Mouse (Mus musculus) olfactory bulb, adult 2 months (tissue): ENCODE measurements around the gene 4933434E20Rik. TPM values are rescaled to one million over a fixed set of nuclear protein-coding genes. Genes with fewer than 3 reads are reported as not detected.

Source experiments
- H3K27ac ChIP-seq: fragments of 200-500 bp; 2 replicates; pipeline ENCODE4 v1.5.1; 2012; ENCODE audit warnings: low read depth, low read length; ENCODE audit not compliant: insufficient read depth
- H3K4me1 ChIP-seq: fragments of 200-500 bp; 2 replicates; pipeline ENCODE4 v1.6.1; 2012; ENCODE audit warnings: low read length; ENCODE audit not compliant: control insufficient read depth, insufficient read depth
- H3K4me3 ChIP-seq: fragments of 200-500 bp; 2 replicates; pipeline ENCODE4 v1.5.1; 2012; ENCODE audit warnings: mild to moderate bottlenecking, low read depth, low read length, moderate library complexity; ENCODE audit not compliant: insufficient read depth
- CTCF ChIP-seq: fragments of 200-500 bp; IDR thresholded peaks from 2 replicates; pipeline ENCODE4 v1.5.1; 2012; ENCODE audit warnings: low read depth, mild to moderate bottlenecking, low read length, moderate library complexity; ENCODE audit not compliant: insufficient read depth
- POLR2A ChIP-seq: fragments of 200-500 bp; IDR thresholded peaks from 2 replicates; pipeline ENCODE4 v1.6.1; 2012; ENCODE audit warnings: mild to moderate bottlenecking, low read depth, low read length, moderate library complexity; ENCODE audit not compliant: insufficient read depth
- whole genome bisulfite sequencing: fragments of 180-500 bp; shearing (Covaris S2); methylation state at CpG from one replicate; pipeline ENCODE4 v1.1.7; 2018; 5-methylcytosine and 5-hydroxymethylcytosine counted together
- polyA plus RNA-seq: library from polyadenylated mRNA; stranded (reverse); fragments of >200 nt; gene quantifications from 2 replicates; pipeline ENCODE4 v1.2.4, GENCODE M21; 2012; ENCODE audit warnings: low replicate concordance; ENCODE audit not compliant: missing spikeins, insufficient read depth, insufficient read length

The 4933434E20Rik gene
- polyA plus RNA-seq, 1 experiment: not detected

DNA sequence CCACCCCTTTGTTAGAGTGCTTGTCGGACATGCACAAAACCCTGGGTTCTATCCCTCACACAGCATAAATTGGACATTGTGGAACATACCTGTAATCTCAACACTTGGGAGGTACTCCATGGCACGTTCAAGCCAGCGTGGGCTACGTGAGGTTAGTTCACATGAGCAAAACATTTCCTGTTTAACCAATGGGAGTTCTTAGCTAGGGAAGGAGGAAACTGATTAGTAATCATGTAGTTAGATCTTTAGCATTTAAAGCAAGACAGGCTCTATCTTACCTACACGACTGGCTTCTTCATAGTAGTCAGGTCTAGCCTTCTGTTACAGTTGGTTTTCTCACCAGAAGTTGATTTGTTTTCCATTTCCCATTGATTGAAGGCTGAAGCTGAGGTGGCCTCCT lies 34.6 kb downstream of the 4933434E20Rik start:
- 86% methylated on average over 5 of the region's 5 CpGs for WGBS
- Histone ChIP-seq H3K27ac (no peak overlapping the region), H3K4me1 (peaks cover 23% of the 10 kb centered on the region), H3K4me3 (no peak overlapping the region)
- TF ChIP-seq POLR2A (no peak), CTCF (no peak)

DNA sequence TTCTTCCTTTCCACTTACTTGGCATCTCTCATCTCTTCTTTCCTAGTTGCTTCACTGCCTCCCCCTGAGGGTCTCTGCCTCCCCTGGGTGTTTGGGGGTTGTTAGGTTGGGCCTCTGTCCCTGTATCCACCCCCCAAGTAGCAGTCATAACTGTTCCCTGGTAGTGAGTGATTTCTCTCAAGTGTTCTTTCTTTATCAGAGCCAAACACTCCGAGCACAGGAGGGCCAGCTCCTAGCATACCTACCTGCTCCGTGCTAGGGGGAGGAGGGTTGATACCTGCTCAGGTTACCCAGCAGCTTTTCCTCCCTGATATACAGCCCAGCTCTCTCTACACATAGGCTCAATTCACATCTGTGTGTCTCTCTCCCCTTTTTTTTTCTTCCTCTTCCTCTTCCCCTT lies 37.2 kb downstream of the 4933434E20Rik start:
- Histone ChIP-seq H3K27ac (no peak overlapping the region), H3K4me3 (no peak overlapping the region), H3K4me1 (peaks cover 9% of the 10 kb centered on the region)
- TF ChIP-seq CTCF: no peak
- TF ChIP-seq POLR2A: no peak
- 89% methylated on average over 2 of the region's 2 CpGs for WGBS

DNA sequence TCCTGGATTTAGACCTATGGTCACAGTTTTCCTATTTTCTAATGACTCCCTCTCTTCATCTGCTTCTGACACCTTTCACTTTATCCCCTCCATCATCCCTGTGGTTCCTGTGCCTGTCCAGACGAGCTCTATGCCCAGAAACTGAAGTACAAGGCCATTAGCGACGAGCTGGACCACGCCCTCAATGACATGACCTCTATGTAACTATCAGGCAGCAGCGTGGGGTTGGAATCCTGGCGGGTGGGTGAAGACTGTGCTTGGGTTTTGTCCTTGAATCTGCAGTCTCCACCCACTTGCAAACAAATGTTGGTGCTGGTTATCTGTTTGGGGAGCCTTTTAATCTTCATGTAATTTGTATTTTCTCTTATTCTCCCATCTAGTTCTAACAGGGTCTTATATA lies 39.5 kb downstream of the 4933434E20Rik start:
- TF ChIP-seq POLR2A: no peak
- TF ChIP-seq CTCF: no peak
- no peaks in the 10 kb centered on the region for H3K4me1 ChIP-seq
- WGBS: 88% methylated on average over 6 of the region's 6 CpGs
- H3K27ac ChIP-seq: no peak overlapping the region
- no peak overlapping the region for H3K4me3 ChIP-seq

DNA sequence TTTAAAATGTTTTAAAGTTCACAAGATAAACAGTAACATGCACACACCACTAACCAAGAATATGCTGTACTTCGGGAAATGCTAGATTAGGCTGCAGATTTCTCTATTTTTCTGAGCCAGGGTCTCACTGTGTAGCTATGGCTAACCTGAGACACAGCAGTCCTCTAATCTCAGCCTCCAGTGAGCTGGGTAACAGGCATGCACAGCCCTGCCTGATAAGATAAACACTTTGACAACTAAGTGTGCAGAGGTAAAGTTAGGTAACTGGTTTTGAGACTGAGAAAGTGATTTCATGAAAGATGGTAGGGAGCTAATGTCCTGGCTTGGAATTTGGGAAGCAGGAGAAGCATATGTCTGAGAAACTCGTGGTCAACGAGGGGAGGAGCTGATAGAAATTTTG lies 43.0 kb downstream of the 4933434E20Rik start:
- no peaks in the 10 kb centered on the region for H3K4me1 ChIP-seq
- no peak overlapping the region for H3K27ac ChIP-seq
- 94% methylated on average over 3 of the region's 3 CpGs for WGBS
- no peak for TF ChIP-seq POLR2A
- TF ChIP-seq CTCF: no peak
- H3K4me3 ChIP-seq: no peak overlapping the region

DNA sequence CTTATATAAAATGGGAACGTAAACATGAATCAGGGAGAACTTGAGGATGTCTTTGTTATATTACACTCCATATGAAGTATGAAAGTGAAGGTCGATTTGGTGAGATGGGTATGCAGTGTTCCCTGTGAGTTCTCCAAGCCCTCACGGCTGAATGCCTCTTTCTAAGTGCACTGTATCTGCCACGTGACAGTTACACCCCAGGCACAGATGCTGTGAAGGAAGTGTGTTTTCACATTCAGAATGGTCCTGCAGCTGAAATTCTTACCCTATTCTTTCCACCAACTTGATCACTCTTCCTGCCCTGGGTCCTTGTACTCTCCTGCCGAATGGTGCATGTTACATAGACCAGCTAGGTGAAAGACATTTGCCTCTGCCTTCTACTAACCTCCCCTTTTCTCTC lies 46.5 kb downstream of the 4933434E20Rik start:
- H3K4me3 ChIP-seq: no peak overlapping the region
- H3K27ac ChIP-seq: no peak overlapping the region
- TF ChIP-seq POLR2A (no peak), CTCF (no peak)
- H3K4me1 ChIP-seq: no peaks in the 10 kb centered on the region
- WGBS: 69% methylated on average over 5 of the region's 5 CpGs

DNA sequence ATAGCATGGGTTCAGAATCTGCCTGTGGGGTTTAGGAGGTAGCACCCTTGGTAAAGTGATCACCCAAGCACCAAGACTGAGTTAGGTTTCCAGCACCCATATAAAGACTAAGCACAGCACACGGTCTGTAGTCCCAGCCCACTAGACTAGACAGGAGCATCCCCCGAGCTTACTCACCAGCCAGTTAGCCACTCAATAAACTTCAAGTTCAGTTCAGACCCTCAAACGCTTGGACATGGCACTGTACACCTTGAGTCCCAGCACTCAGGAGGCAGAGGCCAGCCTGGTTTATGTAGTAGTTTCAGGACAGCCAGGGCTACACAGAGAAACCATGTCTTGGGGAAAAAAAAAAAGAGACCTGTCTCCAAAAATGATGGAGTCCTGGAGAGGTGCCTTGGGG lies 49.6 kb downstream of the 4933434E20Rik start:
- H3K27ac ChIP-seq: no peak overlapping the region
- WGBS: 90% methylated on average over 3 of the region's 3 CpGs
- TF ChIP-seq POLR2A (no peak), CTCF (no peak)
- no peaks in the 10 kb centered on the region for H3K4me1 ChIP-seq
- no peak overlapping the region for H3K4me3 ChIP-seq

DNA sequence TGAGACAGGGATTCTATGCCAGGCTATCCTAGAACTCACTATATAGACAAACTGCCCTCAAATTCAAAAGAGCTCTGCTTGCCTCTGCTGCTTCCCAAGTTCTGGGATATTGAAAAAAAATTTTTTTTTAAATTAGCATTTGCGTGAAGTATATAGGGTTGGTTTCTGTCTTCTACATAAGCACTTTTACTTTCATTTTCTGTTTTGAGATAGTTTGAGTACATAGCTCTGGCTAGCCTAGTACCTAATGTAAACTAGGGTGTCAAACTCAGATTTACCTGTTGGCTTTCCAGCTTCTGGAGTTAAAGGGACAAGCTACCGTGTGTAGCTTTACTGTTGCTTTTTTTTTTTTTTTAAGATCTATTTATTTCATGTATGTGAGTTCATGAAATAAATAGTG lies 50.2 kb downstream of the 4933434E20Rik start:
- TF ChIP-seq CTCF (no peak), POLR2A (no peak)
- Histone ChIP-seq H3K4me1 (no peaks in the 10 kb centered on the region), H3K27ac (no peak overlapping the region), H3K4me3 (no peak overlapping the region)
- WGBS: 91% methylated on average over 2 of the region's 2 CpGs

DNA sequence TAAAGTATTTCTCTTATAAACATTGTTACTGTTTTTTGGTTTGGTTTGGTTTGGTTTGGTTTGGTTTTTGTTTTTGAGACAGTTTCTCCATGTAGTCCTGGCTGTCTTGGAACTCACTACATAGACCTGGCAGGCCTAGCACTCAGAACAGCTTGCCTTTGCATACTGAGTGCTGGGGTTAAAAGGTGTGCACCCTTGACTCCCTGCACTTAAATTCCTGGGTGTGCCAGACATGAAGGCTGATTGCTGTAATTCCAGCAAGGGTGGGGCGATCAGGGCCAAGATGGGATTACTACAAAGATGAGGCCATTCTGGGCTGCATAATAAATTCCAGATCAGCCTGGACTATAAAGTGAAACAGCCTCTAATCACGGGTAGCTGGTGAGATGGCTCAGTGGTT lies 50.8 kb downstream of the 4933434E20Rik start:
- 85% methylated on average over 2 of the region's 2 CpGs for WGBS
- TF ChIP-seq POLR2A: no peak
- no peak for TF ChIP-seq CTCF
- no peaks in the 10 kb centered on the region for H3K4me1 ChIP-seq
- H3K27ac ChIP-seq: no peak overlapping the region
- no peak overlapping the region for H3K4me3 ChIP-seq

DNA sequence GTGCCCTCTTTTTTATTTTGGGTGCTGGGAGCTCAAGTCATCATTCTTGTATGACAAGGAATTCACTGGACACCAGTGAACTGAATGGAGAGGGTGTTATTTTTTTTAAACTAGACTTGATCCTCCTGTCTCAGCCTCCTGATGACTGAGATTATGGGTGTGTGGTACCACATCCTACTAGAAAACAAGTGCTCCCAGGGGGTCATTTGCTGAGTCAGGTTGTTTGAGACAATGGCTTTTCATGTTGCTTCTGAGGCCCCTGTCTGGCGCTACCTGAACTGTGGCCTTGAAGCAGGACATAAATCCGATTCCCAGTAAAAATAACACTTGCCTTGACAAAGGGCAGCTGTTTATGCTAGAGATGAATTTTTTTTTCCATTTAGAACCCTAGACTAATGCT lies 51.7 kb downstream of the 4933434E20Rik start:
- WGBS: 85% methylated on average over 2 of the region's 2 CpGs
- Histone ChIP-seq H3K4me3 (no peak overlapping the region), H3K4me1 (no peaks in the 10 kb centered on the region), H3K27ac (no peak overlapping the region)
- TF ChIP-seq CTCF: no peak
- no peak for TF ChIP-seq POLR2A

DNA sequence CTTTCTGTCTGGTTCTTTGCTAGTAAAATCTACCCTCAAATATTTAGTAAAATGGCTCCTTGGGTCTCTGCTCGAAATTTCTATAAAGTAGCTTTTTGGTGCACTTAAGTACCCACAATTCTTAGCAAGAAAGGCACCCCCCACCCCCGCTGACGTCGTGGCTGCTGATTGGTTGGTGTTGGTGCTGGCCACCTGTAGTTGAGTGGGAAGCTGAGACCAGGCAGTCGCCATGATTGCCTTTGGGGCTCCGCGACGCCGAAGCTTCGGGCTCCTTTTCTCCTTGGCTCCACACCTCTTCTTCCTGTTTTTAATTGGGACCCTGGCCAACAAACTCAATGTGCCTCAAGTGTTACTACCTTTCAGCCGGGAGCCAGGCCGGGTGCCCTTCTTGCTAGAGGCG lies 52.5 kb downstream of the 4933434E20Rik start, which contains the start of gene Nup210l:
Gene Nup210l, plus strand, starts transcription at position 195 of the 400 bp plus-strand sequence.
- Histone ChIP-seq H3K4me3 (no peak within 1 kb of the TSS), H3K4me1 (no peaks in the 10 kb centered on the region), H3K27ac (no peak within 1 kb of the TSS)
- 86% methylated on average over 13 of the region's 13 CpGs for WGBS
- no peak for TF ChIP-seq CTCF
- no peak for TF ChIP-seq POLR2A
